Mouse (Mus musculus) kidney, adult 2 months (tissue): ENCODE results near the gene Plekhh3. TPM values are rescaled to one million over a fixed set of nuclear protein-coding genes. Genes with fewer than 3 reads are reported as not detected.
A peak's percentile ranks its signal among the peaks of the same experiment; 100 is the strongest.
"Not testable (repeated sequence)": the region's sequence is repeated elsewhere in the genome, so short reads cannot be mapped to it uniquely, and the experiment has no call there.

Experiments used
- DNase-seq: peaks from one replicate; pipeline ENCODE4 v3.0.0; 2021
- H3K27ac ChIP-seq: fragments of 200-500 bp; 2 replicates; pipeline ENCODE4 v1.5.1; 2012; ENCODE audit warnings: low read depth, low read length, control low read depth, inconsistent platforms; ENCODE audit not compliant: insufficient read depth
- H3K27me3 ChIP-seq: fragments of 200-500 bp; replicated peaks from 2 replicates; pipeline ENCODE4 v1.6.1; 2012; ENCODE audit warnings: mild to moderate bottlenecking, moderate library complexity, low read length, inconsistent platforms; ENCODE audit not compliant: control insufficient read depth, insufficient read depth
- H3K36me3 ChIP-seq: fragments of 200-500 bp; 2 replicates; pipeline ENCODE4 v1.6.1; 2012; ENCODE audit warnings: mild to moderate bottlenecking, moderate library complexity, low read length, inconsistent platforms; ENCODE audit not compliant: control insufficient read depth, insufficient read depth
- H3K4me1 ChIP-seq: fragments of 200-500 bp; 2 replicates; pipeline ENCODE4 v1.6.1; 2011; ENCODE audit warnings: low read length; ENCODE audit not compliant: control insufficient read depth, insufficient read depth
- H3K4me3 ChIP-seq: fragments of 200-500 bp; 2 replicates; pipeline ENCODE4 v1.5.1; 2011; ENCODE audit warnings: mild to moderate bottlenecking, low read depth, low read length, control low read depth; ENCODE audit not compliant: insufficient read depth
- CTCF ChIP-seq: fragments of 200-500 bp; conservative IDR thresholded peaks from 2 replicates; pipeline ENCODE4 v1.5.1; 2011; ENCODE audit warnings: low read depth, mild to moderate bottlenecking, control low read depth, low read length, moderate library complexity, mixed read lengths; ENCODE audit not compliant: insufficient read depth, insufficient read length
- POLR2A ChIP-seq: fragments of 200-500 bp; IDR thresholded peaks from one replicate; pipeline ENCODE4 v1.6.1; 2011; ENCODE audit warnings: low read depth, low read length, control low read depth
- WGBS: fragments of 180-500 bp; shearing (Covaris S2); methylation state at CpG from one replicate; pipeline ENCODE4 v1.1.7; 2018; 5-methylcytosine and 5-hydroxymethylcytosine counted together
- polyA plus RNA-seq: library from polyadenylated mRNA; depleted of rRNA; stranded (reverse); fragments of >200 nt; gene quantifications from 2 replicates; pipeline ENCODE4 v1.2.3, GENCODE M21; 2012

Plekhh3 gene
- polyA plus RNA-seq, 1 experiment = 19.3 TPM

GRCm38 (mm10) chr11:101163476-101164350 lies 7.4 kb downstream of the Plekhh3 start:
- H3K27ac ChIP-seq = no peak overlapping the region
- WGBS = 66% methylated on average over 49 of the region's 49 CpGs
- TF ChIP-seq POLR2A (no peak), CTCF (no peak)

DNA sequence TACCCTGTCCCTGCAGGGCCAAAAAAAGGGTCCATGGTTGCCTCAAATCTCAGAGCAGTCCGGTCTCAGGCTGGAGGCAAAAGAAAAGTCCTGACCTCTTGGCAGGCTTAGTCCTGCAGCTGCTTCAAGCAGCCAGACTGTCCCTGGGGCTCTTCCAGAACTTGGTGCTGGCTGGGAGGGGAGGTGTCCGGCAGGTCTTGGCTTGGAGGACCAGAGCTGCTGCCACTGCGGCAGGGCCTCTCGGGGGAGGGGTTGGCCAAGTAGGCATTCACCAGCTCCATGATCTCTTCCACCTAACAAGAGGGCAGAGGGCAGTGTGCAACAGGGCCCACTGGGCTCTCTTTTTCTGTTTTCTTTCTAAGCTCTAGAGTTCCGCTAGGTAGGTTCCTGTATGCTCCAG lies 8.4 kb downstream of the Plekhh3 start:
- 49% methylated on average over 5 of the region's 5 CpGs for WGBS
- no peak for TF ChIP-seq POLR2A
- TF ChIP-seq CTCF = no peak
- H3K4me1 ChIP-seq = no peaks in the 10 kb centered on the region
- DNase-seq = peak; percentile 86
- H3K27ac ChIP-seq = no peak overlapping the region
- H3K4me3 ChIP-seq = no peak overlapping the region
- H3K36me3 ChIP-seq = peaks cover 4% of the 10 kb centered on the region; the same call in 1 of the 2 replicates
- H3K27me3 ChIP-seq = no peaks in the 10 kb centered on the region

More at GRCm38 (mm10) chr11:101163476-101164350, 7.4 kb downstream of the Plekhh3 start:
- H3K36me3 ChIP-seq = peaks cover 4% of the 10 kb centered on the region; the same call in 1 of the 2 replicates
- no peaks in the 10 kb centered on the region for H3K27me3 ChIP-seq
- no peaks in the 10 kb centered on the region for H3K4me1 ChIP-seq
- no peak overlapping the region for H3K4me3 ChIP-seq
- peak; percentile 83 for DNase-seq

DNA sequence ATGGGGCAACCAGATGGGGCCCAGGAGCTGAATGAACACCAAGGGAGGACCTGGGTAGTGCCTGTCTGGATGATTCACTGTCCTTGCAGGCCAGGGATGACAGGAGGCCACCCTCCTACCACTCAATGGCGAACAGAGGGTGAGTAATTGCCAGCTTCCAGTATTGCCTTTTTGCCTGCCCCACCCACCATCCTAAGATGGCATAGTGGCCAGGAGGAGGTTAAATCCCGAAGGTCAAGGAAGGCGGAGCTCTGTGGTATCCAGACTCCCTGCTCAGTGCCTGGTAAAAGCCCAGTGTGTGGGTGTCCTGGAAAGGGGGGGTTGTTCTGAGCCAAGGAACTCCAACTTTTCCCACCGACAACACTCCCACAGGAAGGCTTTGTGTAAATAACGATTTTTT lies 8.8 kb downstream of the Plekhh3 start:
- H3K4me3 ChIP-seq = no peak overlapping the region
- no peaks in the 10 kb centered on the region for H3K4me1 ChIP-seq
- H3K27me3 ChIP-seq = no peaks in the 10 kb centered on the region
- DNase-seq = peak; percentile 17
- 62% methylated on average over 5 of the region's 5 CpGs for WGBS
- H3K36me3 ChIP-seq = peaks cover 4% of the 10 kb centered on the region; the same call in 1 of the 2 replicates
- no peak overlapping the region for H3K27ac ChIP-seq
- no peak for TF ChIP-seq CTCF
- no peak for TF ChIP-seq POLR2A

GRCm38 (mm10) chr11:101161551-101161950 lies 9.6 kb downstream of the Plekhh3 start:
- Histone ChIP-seq H3K36me3 (peaks cover 4% of the 10 kb centered on the region; the same call in 1 of the 2 replicates), H3K27me3 (no peaks in the 10 kb centered on the region), H3K27ac (no peak overlapping the region), H3K4me1 (no peaks in the 10 kb centered on the region), H3K4me3 (no peak overlapping the region)
- no peak for TF ChIP-seq POLR2A
- no peak for TF ChIP-seq CTCF
- WGBS = 94% methylated on average over 15 of the region's 15 CpGs
- DNase-seq = no peak

DNA sequence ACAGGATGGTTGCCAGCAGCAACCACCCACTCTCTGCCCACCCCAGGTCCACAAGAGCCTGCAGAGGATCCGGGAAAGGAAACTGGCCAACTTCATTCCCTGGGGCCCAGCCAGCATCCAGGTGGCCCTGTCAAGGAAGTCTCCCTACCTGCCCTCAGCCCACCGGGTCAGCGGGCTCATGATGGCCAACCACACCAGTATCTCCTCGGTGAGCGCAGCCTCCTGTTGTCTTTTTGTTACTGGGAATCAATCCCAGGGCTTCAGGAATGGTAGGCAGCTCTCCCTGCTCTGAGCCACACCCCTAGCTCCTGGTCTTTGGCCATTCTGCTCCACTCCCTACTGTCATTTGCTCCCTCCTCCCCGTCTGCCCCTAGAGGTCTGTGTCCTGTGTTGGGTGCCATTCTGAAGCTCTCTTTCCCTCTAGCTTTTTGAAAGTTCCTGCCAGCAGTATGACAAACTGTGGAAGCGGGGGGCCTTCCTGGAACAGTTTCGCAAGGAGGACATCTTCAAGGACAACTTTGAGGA lies 10.1 kb downstream of the Plekhh3 start:
- not testable (repeated sequence) for H3K4me3 ChIP-seq, H3K36me3 ChIP-seq
- 80% methylated on average over 8 of the region's 8 CpGs for WGBS

DNA sequence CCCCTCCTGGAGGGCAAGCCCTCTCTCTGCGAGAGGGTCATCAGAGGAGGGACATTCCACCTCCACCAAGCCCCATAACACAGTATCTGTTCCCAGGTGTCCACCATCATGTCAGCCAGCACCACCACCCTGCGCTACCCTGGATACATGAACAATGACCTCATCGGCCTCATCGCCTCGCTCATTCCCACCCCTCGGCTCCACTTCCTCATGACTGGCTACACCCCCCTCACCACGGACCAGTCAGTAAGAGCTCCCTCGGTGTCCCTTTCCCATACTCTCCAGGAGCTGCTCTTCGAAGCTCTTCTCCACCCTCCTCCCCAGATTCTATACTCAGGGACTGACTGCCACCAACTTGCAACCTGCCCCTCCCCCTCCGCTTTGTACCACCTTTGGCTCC lies 11.0 kb downstream of the Plekhh3 start:
- H3K36me3 ChIP-seq, H3K4me3 ChIP-seq, DNase-seq, H3K4me1 ChIP-seq, H3K27ac ChIP-seq, H3K27me3 ChIP-seq: not testable (repeated sequence)
- 81% methylated on average over 10 of the region's 10 CpGs for WGBS

More for the DNA sequence above, 10.1 kb downstream of the Plekhh3 start:
- H3K27me3 ChIP-seq, H3K27ac ChIP-seq, H3K4me1 ChIP-seq, DNase-seq: not testable (repeated sequence)

GRCm38 (mm10) chr11:101155728-101156371 lies 15.3 kb downstream of the Plekhh3 start, which contains the start of gene Tubg2:
Gene Tubg2 (plus strand): TSS chr11:101155907.
- Histone ChIP-seq H3K4me3 (peak within 1 kb of the TSS; percentile 32; the same call in 1 of the 2 replicates), H3K27ac (no peak within 1 kb of the TSS), H3K27me3 (no peaks in the 10 kb centered on the region), H3K4me1 (0 out of 2 replicates have a peak, but pooled peaks cover 3% of the 10 kb centered on the region), H3K36me3 (no peaks in the 10 kb centered on the region)
- no peak for TF ChIP-seq POLR2A
- TF ChIP-seq CTCF = no peak
- DNase-seq = peak; percentile 64
- 5% methylated on average over 36 of the region's 36 CpGs for WGBS
